Mouse (Mus musculus) hindbrain, embryonic 15.5 days (tissue): Measurements from ENCODE around the gene Smad3. TPM values are rescaled to one million over a fixed set of nuclear protein-coding genes. Genes with fewer than 3 reads are reported as not detected.

Experiments
- ATAC-seq: fragments of 200-750 bp; cut with Nextera tagmentation; 2 replicates; pipeline ENCODE4 v1.8.0; 2017; ENCODE audit warnings: low read depth, moderate number of reproducible peaks, moderate TSS enrichment; ENCODE audit not compliant: low FRiP score
- H3K27ac ChIP-seq: fragments of 300-500 bp; sonication (generic); replicated peaks from 2 replicates; pipeline ENCODE4 v1.5.1; 2015; ENCODE audit warnings: mild to moderate bottlenecking, inconsistent platforms
- H3K27me3 ChIP-seq: fragments of 300-500 bp; sonication (generic); 2 replicates; pipeline ENCODE4 v1.6.1; 2015; ENCODE audit warnings: control low read depth, inconsistent platforms
- H3K36me3 ChIP-seq: fragments of 300-500 bp; sonication (generic); 2 replicates; pipeline ENCODE4 v1.6.1; 2015; ENCODE audit warnings: control low read depth, inconsistent platforms
- H3K4me1 ChIP-seq: fragments of 300-500 bp; sonication (generic); replicated peaks from 2 replicates; pipeline ENCODE4 v1.6.1; 2015; ENCODE audit warnings: control low read depth, inconsistent platforms
- H3K4me2 ChIP-seq: fragments of 300-500 bp; sonication (generic); 2 replicates; pipeline ENCODE4 v1.6.1; 2015; ENCODE audit warnings: moderate library complexity, mild to moderate bottlenecking, inconsistent platforms
- H3K4me3 ChIP-seq: fragments of 300-500 bp; sonication (generic); 2 replicates; pipeline ENCODE4 v1.5.1; 2015; ENCODE audit warnings: mild to moderate bottlenecking, inconsistent platforms
- H3K9ac ChIP-seq: fragments of 300-500 bp; sonication (generic); 2 replicates; pipeline ENCODE4 v1.6.1; 2015; ENCODE audit warnings: inconsistent platforms
- H3K9me3 ChIP-seq: fragments of 300-500 bp; sonication (generic); 2 replicates; pipeline ENCODE4 v1.6.1; 2016; ENCODE audit warnings: control low read depth, inconsistent platforms
- WGBS: fragments of 180-500 bp; shearing (Covaris S2); methylation state at CpG from one replicate; pipeline ENCODE4 v1.1.7; 2015; 5-methylcytosine and 5-hydroxymethylcytosine counted together
- polyA plus RNA-seq: library from polyadenylated mRNA; unstranded; fragments of >200 nt; fragmentation: Nextera tagmentation; extraction: Ambion mirVana; gene quantifications from 2 replicates; pipeline ENCODE4 v1.2.1, GENCODE M21; 2015

The Smad3 gene
- polyA plus RNA-seq, 1 experiment from 2014 or later, result 9.6 TPM

GRCm38 (mm10) chr9:63664300-63664745 lies 93.5 kb downstream of the Smad3 start:
- no peak overlapping the region for H3K27ac ChIP-seq
- no peaks in the 10 kb centered on the region for H3K27me3 ChIP-seq
- peaks cover 47% of the 10 kb centered on the region for H3K4me1 ChIP-seq
- no peaks in the 10 kb centered on the region for H3K9me3 ChIP-seq
- no peak overlapping the region for H3K9ac ChIP-seq
- H3K4me2 ChIP-seq, result no peak overlapping the region
- H3K4me3 ChIP-seq, result no peak overlapping the region
- H3K36me3 ChIP-seq, result no peaks in the 10 kb centered on the region
- ATAC-seq, result no peak
- WGBS, result 76% methylated on average over 2 of the region's 2 CpGs

GRCm38 (mm10) chr9:63663222-63663621 lies 94.6 kb downstream of the Smad3 start:
- H3K4me2 ChIP-seq, result no peak overlapping the region
- H3K4me3 ChIP-seq, result no peak overlapping the region
- no peaks in the 10 kb centered on the region for H3K36me3 ChIP-seq
- peaks cover 44% of the 10 kb centered on the region for H3K4me1 ChIP-seq
- H3K9ac ChIP-seq, result no peak overlapping the region
- H3K9me3 ChIP-seq, result no peaks in the 10 kb centered on the region
- H3K27ac ChIP-seq, result no peak overlapping the region
- no peak for ATAC-seq
- 78% methylated on average over 10 of the region's 10 CpGs for WGBS
- H3K27me3 ChIP-seq, result no peaks in the 10 kb centered on the region

DNA sequence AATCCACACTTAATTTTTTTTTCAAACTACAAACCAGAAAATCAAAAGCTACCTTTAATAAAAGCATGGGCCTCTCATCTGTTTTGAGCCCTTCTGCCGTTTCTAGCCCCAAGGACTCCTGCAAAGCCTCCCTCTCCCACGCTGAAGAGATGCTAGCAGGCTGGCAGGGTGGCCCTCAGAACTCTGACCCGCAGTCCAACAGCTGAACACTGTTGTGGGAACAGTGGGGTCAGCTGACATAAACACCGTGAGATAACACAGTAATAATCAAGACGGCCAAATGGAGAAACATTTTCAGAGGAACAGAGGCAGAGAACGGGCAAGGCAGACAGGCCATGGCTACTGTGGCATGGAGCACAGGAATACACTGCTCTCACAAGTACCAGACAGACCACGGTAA lies 95.0 kb downstream of the Smad3 start:
- H3K4me1 ChIP-seq, result peaks cover 40% of the 10 kb centered on the region
- WGBS, result 86% methylated on average over 7 of the region's 7 CpGs

DNA sequence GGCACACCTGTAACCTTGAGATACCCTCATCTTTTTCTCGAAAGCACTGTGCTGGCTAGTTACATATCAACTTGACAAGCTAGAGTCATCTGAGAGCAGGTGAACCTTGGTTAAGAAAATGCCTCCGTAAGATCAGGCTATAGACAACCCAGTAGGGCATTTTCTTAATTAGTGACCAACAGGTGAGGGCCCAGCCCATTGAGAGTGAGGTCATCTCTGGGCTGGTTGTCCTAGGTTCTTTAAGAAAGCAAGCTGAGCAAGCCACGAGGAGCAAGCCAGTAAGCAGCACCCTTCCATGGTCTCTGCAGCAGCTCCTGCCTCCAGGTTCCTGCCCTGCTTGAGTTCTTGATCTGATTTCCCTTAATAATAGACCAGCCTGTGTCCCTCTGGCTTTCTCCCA lies 97.1 kb downstream of the Smad3 start:
- Histone ChIP-seq H3K9ac (no peak overlapping the region), H3K4me3 (no peak overlapping the region), H3K4me2 (no peak overlapping the region), H3K4me1 (peaks cover 24% of the 10 kb centered on the region), H3K9me3 (no peaks in the 10 kb centered on the region), H3K27me3 (no peaks in the 10 kb centered on the region), H3K27ac (no peak overlapping the region), H3K36me3 (no peaks in the 10 kb centered on the region)
- 98% methylated on average over 3 of the region's 3 CpGs for WGBS
- ATAC-seq, result no peak

More for the DNA sequence above, 95.0 kb downstream of the Smad3 start:
- no peak for ATAC-seq
- Histone ChIP-seq H3K27ac (no peak overlapping the region), H3K9ac (no peak overlapping the region), H3K4me3 (no peak overlapping the region), H3K4me2 (no peak overlapping the region), H3K36me3 (no peaks in the 10 kb centered on the region), H3K27me3 (no peaks in the 10 kb centered on the region), H3K9me3 (no peaks in the 10 kb centered on the region)

DNA sequence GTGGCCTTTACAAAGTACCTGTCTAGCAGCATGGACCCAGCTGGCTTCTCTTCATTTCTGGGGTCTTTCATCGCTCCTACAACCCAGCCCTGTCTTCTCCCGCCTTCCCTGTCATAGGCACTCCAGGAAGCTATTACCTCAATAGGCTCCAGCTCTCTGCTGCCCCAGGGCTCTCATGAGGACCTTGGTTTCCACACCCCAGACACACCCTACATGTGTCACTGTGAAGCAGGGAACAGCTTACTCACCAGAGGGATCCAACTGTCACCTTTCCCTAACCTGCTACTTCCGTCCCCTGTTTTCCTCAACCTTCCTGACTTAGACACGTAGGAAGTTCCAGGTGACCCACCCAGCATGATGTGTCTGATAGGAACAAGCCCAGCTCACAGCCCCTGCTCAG lies 97.7 kb downstream of the Smad3 start:
- Histone ChIP-seq H3K27me3 (no peaks in the 10 kb centered on the region), H3K9ac (no peak overlapping the region), H3K4me3 (no peak overlapping the region), H3K4me2 (no peak overlapping the region), H3K27ac (no peak overlapping the region), H3K4me1 (peaks cover 24% of the 10 kb centered on the region), H3K9me3 (no peaks in the 10 kb centered on the region), H3K36me3 (no peaks in the 10 kb centered on the region)
- 97% methylated on average over 4 of the region's 4 CpGs for WGBS
- ATAC-seq, result no peak

DNA sequence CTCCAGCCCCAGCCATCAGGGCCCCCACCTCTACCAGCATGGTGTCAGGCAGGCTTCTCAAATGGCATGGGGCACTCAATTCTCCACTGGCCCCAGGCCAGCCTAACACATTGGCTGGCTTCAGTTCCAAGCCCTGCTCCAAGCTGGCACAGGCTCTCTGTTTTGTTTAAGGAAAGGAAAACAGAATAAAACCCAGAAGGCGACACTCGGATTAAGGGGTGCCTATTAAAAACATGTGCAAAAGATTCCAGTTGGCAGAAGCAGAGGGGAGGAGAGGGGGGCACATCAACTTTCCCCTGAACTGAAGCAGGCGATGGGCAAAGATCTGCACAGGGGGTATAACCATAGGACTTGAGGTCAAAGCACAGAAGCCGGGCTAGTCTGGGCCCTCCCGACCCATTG lies 98.8 kb downstream of the Smad3 start:
- Histone ChIP-seq H3K9me3 (no peaks in the 10 kb centered on the region), H3K9ac (no peak overlapping the region), H3K27ac (peak overlapping the region; percentile 37; the same call in 1 of the 2 replicates), H3K36me3 (no peaks in the 10 kb centered on the region), H3K4me3 (no peak overlapping the region), H3K27me3 (no peaks in the 10 kb centered on the region), H3K4me2 (no peak overlapping the region), H3K4me1 (peaks cover 28% of the 10 kb centered on the region)
- ATAC-seq, result no peak
- WGBS, result 52% methylated on average over 5 of the region's 5 CpGs

DNA sequence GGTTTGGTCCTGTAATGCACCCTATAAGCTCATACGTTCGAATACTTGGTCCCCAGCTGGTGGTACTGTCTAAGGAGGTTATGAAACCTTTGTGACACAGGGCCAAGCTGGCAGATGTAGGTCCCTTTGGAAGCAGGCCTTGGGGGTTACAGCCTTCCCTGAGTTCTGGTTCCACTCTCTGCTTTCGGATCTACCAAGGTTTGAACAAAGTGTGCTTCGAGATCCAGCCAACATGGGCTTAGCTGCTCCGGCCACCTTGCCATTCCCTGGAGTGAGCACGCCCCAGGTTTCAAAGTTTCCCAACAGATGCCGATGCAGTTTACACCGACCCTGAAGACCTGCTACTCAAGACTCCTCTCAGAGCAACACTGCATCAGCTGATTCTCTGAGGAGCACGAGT lies 99.4 kb downstream of the Smad3 start:
- H3K27ac ChIP-seq, result no peak overlapping the region
- ATAC-seq, result no peak
- H3K36me3 ChIP-seq, result no peaks in the 10 kb centered on the region
- H3K4me2 ChIP-seq, result no peak overlapping the region
- no peaks in the 10 kb centered on the region for H3K27me3 ChIP-seq
- H3K9me3 ChIP-seq, result no peaks in the 10 kb centered on the region
- H3K4me3 ChIP-seq, result no peak overlapping the region
- peaks cover 34% of the 10 kb centered on the region for H3K4me1 ChIP-seq
- H3K9ac ChIP-seq, result no peak overlapping the region
- 82% methylated on average over 9 of the region's 9 CpGs for WGBS

GRCm38 (mm10) chr9:63657167-63657566 lies 100.6 kb downstream of the Smad3 start:
- Histone ChIP-seq H3K36me3 (no peaks in the 10 kb centered on the region), H3K4me2 (no peak overlapping the region), H3K4me3 (no peak overlapping the region), H3K27ac (no peak overlapping the region), H3K9ac (no peak overlapping the region), H3K9me3 (no peaks in the 10 kb centered on the region), H3K4me1 (peaks cover 46% of the 10 kb centered on the region), H3K27me3 (no peaks in the 10 kb centered on the region)
- no peak for ATAC-seq
- WGBS, result 88% methylated on average over 4 of the region's 4 CpGs

DNA sequence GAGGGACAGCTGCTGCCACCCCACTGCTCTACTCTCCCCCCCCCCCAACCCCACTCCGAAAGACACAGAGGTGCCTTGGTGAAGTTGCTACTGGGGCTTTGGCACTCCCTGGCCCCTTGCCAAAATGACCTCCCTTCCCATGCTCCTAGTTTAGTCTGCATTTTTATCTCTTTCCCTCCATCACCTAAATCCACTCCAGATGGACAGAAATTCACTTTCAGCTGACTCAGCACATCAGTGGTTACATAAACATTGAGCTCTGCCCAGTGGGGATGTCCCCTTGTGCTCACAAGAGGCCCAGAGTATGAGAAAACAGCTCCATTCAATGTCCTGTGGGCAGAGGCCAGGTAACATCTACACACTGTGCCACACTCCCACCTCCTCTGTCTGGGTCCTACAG lies 102.7 kb downstream of the Smad3 start:
- no peaks in the 10 kb centered on the region for H3K27me3 ChIP-seq
- 50% methylated on average over 1 of the region's 1 CpGs for WGBS
- H3K9me3 ChIP-seq, result no peaks in the 10 kb centered on the region
- no peak overlapping the region for H3K4me2 ChIP-seq
- H3K36me3 ChIP-seq, result no peaks in the 10 kb centered on the region
- no peak overlapping the region for H3K4me3 ChIP-seq
- H3K9ac ChIP-seq, result no peak overlapping the region
- peaks cover 63% of the 10 kb centered on the region for H3K4me1 ChIP-seq
- no peak for ATAC-seq
- H3K27ac ChIP-seq, result no peak overlapping the region

- 92% methylated on average over 8 of the region's 8 CpGs for WGBS
- no peaks in the 10 kb centered on the region for H3K9me3 ChIP-seq
- H3K36me3 ChIP-seq, result no peaks in the 10 kb centered on the region
- H3K27ac ChIP-seq, result no peak overlapping the region
- H3K27me3 ChIP-seq, result no peaks in the 10 kb centered on the region
- H3K4me1 ChIP-seq, result peaks cover 63% of the 10 kb centered on the region
- no peak for ATAC-seq
- H3K4me2 ChIP-seq, result no peak overlapping the region
- H3K4me3 ChIP-seq, result no peak overlapping the region
- no peak overlapping the region for H3K9ac ChIP-seq
These were observed 103.2 kb downstream of the Smad3 start for GRCm38 (mm10) chr9:63654575-63654974.

DNA sequence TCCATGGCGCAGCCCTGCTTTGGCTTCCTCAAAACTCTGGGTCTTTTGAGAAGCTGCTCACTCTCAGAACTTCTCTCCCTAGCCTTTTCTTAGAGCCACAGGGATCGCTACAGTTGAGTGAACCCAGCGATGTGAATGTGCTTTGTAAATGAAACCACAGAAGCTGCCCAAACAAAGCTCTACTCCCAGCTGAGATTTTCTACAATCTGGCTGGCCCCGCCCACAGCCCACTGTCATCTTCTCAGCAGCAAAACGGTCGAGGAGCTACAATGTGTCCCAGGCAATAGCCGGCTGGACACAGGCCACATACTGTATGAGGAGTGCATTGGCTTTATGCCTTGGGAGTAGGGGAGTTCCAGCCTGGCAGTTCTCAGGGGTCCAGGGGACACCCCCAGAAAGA lies 104.1 kb downstream of the Smad3 start:
- Histone ChIP-seq H3K36me3 (no peaks in the 10 kb centered on the region), H3K4me2 (no peak overlapping the region), H3K27ac (peak overlapping the region; percentile 28), H3K4me3 (no peak overlapping the region), H3K9ac (no peak overlapping the region), H3K27me3 (no peaks in the 10 kb centered on the region), H3K9me3 (no peaks in the 10 kb centered on the region), H3K4me1 (peaks cover 55% of the 10 kb centered on the region)
- WGBS, result 23% methylated on average over 7 of the region's 7 CpGs
- ATAC-seq, result 0 out of 2 replicates have a peak, but pooled peaks have one; percentile 33

- Histone ChIP-seq H3K4me2 (no peak overlapping the region), H3K36me3 (0 out of 2 replicates have a peak, but pooled peaks cover 4% of the 10 kb centered on the region), H3K27me3 (no peaks in the 10 kb centered on the region), H3K4me3 (no peak overlapping the region), H3K9ac (no peak overlapping the region), H3K9me3 (no peaks in the 10 kb centered on the region), H3K4me1 (peaks cover 54% of the 10 kb centered on the region), H3K27ac (peak overlapping the region; percentile 10; the same call in 1 of the 2 replicates)
- no peak for ATAC-seq
- WGBS, result 63% methylated on average over 11 of the region's 11 CpGs
These were observed 106.2 kb downstream of the Smad3 start for GRCm38 (mm10) chr9:63651594-63651993.

DNA sequence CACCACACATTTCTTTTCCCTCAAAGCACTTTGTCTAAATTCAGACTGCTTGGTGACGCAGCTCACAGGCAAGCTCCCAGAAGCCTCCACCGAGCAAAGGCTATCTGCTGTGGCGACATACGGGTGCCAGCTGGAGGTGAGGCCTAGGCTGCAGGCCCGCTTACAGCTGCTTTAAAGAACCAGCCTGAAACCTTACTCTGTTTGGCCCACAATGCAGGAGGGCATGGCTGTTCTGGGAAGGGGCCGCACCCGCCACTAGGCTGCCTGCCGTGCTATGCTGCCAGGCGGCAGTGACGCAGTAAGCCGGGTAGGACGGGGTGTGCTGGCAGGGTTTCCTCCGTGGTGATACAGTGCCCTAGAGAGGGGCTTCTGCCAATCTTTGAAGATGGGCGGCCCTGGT lies 106.9 kb downstream of the Smad3 start:
- 60% methylated on average over 14 of the region's 14 CpGs for WGBS
- H3K4me1 ChIP-seq, result peaks cover 54% of the 10 kb centered on the region
- no peak for ATAC-seq

More for the DNA sequence above, 106.9 kb downstream of the Smad3 start:
- Histone ChIP-seq H3K4me2 (no peak overlapping the region), H3K27me3 (no peaks in the 10 kb centered on the region), H3K9me3 (no peaks in the 10 kb centered on the region), H3K27ac (peak overlapping the region; percentile 10; the same call in 1 of the 2 replicates), H3K36me3 (0 out of 2 replicates have a peak, but pooled peaks cover 4% of the 10 kb centered on the region), H3K9ac (no peak overlapping the region), H3K4me3 (no peak overlapping the region)
